ENCODE assay signal across 8 mouse cellular contexts in the genomic region with DNA sequence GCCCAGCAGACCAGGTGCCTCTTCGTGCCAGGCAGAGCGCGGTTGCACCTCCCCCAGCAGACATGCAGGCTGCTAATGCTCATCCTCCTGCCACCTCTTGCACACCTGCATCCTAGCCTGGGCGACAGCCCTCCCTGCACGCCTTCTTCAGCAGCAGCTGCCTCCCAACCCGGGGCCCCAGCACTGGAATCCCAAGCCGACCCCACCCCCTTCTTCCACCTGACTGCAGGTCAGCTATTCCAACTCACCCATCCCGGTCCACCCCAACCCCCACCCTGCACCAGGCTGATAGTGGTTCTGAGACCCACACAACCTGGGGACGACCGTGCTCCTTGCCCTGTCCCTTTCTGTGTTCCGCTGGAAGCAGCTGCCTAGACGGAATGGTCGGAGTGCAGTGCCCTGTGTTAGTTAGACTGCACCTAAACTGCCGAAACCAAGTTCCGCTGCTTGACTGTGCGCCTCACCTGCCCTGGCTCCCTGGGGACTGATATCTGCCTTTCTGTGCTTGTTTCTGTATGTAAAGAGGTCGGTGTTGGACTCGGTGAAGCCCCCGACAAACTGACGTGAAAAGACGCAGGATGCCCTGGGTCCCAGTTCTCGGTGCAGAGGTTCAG.
DNase-seq lines count a peak whose midpoint lies in the region; ATAC-seq and TF ChIP-seq lines count a peak whose summit lies in the region.

No protein-coding gene starts in this region.

- TF ChIP-seq CTCF in liver, adult 2 months (IDR thresholded peaks at IDR 0.05; ENCODE audit: low read depth, low read length), result no peak
- TF ChIP-seq CTCF in small intestine, adult 2 months (IDR thresholded peaks at IDR 0.05; ENCODE audit: extremely low read depth, insufficient read length, insufficient replicate concordance, low read depth, low read length), result no peak

- peak; percentile 23 for ATAC-seq in embryonic facial prominence, embryonic 14.5 days (ENCODE audit: low read depth)

- H3K27ac ChIP-seq in liver, adult 2 months (replicated peaks; ENCODE audit: insufficient read depth, low read depth, low read length), result no peak overlapping the region
- no peak overlapping the region for H3K27ac ChIP-seq in embryonic facial prominence, embryonic 14.5 days (replicated peaks; ENCODE audit: low read depth, low read length)
- H3K27ac ChIP-seq in limb, embryonic 10.5 days, result no peak overlapping the region
- H3K27ac ChIP-seq in small intestine, adult 2 months (ENCODE audit: insufficient read depth, low read depth, low read length), result peak overlapping the region; percentile 25; the same call in 1 of the 2 replicates

- H3K36me3 ChIP-seq in liver, adult 2 months (ENCODE audit: control insufficient read depth, insufficient read depth, low read length), result no peaks in the 10 kb centered on the region
- no peaks in the 10 kb centered on the region for H3K36me3 ChIP-seq in embryonic facial prominence, embryonic 14.5 days (ENCODE audit: control insufficient read depth, insufficient read depth, low read length)
- no peaks in the 10 kb centered on the region for H3K36me3 ChIP-seq in limb, embryonic 10.5 days
- no peaks in the 10 kb centered on the region for H3K36me3 ChIP-seq in small intestine, adult 2 months (ENCODE audit: control insufficient read depth, insufficient read depth, low read length)

- no peaks in the 10 kb centered on the region for H3K79me2 ChIP-seq in liver, adult 2 months (ENCODE audit: control insufficient read depth, insufficient read depth, low read length)

- no peak for DNase-seq in liver, adult 2 months (ENCODE audit: extremely low read depth, low read depth, low spot score)
- DNase-seq in liver, result no peak
- peak; percentile 16 for DNase-seq in embryonic facial prominence, embryonic 14.5 days (ENCODE audit: low spot score)
- peak; percentile 52 for DNase-seq in limb, embryonic 10.5 days (ENCODE audit: low spot score)
- DNase-seq in layer of hippocampus, adult 18-20 months (ENCODE audit: low spot score in 2 of 2), result no peak
- no peak for DNase-seq in gastrocnemius, adult 18-20 months (ENCODE audit: low spot score)
- DNase-seq in left cerebral cortex, adult 18-20 months (ENCODE audit: low spot score in 2 of 2), result no peak

- H3K4me1 ChIP-seq in liver, adult 2 months (ENCODE audit: control insufficient read depth, insufficient read depth, low read length), result peaks cover 3% of the 10 kb centered on the region; the same call in 1 of the 2 replicates
- H3K4me1 ChIP-seq in embryonic facial prominence, embryonic 14.5 days (ENCODE audit: control insufficient read depth, insufficient read depth, low read length), result 0 out of 2 replicates have a peak, but pooled peaks cover 7% of the 10 kb centered on the region
- peaks cover 22% of the 10 kb centered on the region for H3K4me1 ChIP-seq in limb, embryonic 10.5 days
- H3K4me1 ChIP-seq in small intestine, adult 2 months (ENCODE audit: control insufficient read depth, insufficient read depth, insufficient read length, low read length), result peaks cover 27% of the 10 kb centered on the region

- H3K9me3 ChIP-seq in embryonic facial prominence, embryonic 14.5 days (ENCODE audit: control insufficient read depth, low read length), result no peaks in the 10 kb centered on the region
- no peaks in the 10 kb centered on the region for H3K9me3 ChIP-seq in limb, embryonic 10.5 days (replicated peaks)

- H3K4me3 ChIP-seq in liver, adult 2 months (ENCODE audit: insufficient read depth, low read depth, low read length), result peak overlapping the region; percentile 19; the same call in 1 of the 2 replicates
- H3K4me3 ChIP-seq in embryonic facial prominence, embryonic 14.5 days (ENCODE audit: low read depth, low read length), result peak overlapping the region; percentile 66
- H3K4me3 ChIP-seq in limb, embryonic 10.5 days, result peak overlapping the region; percentile 65
- peak overlapping the region; percentile 75 for H3K4me3 ChIP-seq in small intestine, adult 2 months (ENCODE audit: low read depth, low read length)

- no peak for TF ChIP-seq POLR2A in liver, adult 2 months (IDR thresholded peaks at IDR 0.05; ENCODE audit: extremely low read depth, insufficient read depth, low read length)
- no peak for TF ChIP-seq POLR2A in small intestine, adult 2 months (IDR thresholded peaks at IDR 0.05; ENCODE audit: low read depth, low read length)

- WGBS in liver, adult 2 months, result 19% methylated on average over 22 of the region's 22 CpGs
- 3% methylated on average over 21 of the region's 22 CpGs for WGBS in embryonic facial prominence, embryonic 14.5 days
- 2% methylated on average over 22 of the region's 22 CpGs for WGBS in limb, embryonic 10.5 days
- 13% methylated on average over 22 of the region's 22 CpGs for WGBS in small intestine, adult 2 months

- H3K4me2 ChIP-seq in embryonic facial prominence, embryonic 14.5 days (ENCODE audit: low read depth, low read length), result peak overlapping the region; percentile 98

- peaks cover 2% of the 10 kb centered on the region; the same call in 1 of the 2 replicates for H3K27me3 ChIP-seq in liver, adult 2 months (ENCODE audit: control insufficient read depth, insufficient read depth, low read length)
- H3K27me3 ChIP-seq in embryonic facial prominence, embryonic 14.5 days (replicated peaks; ENCODE audit: control insufficient read depth, insufficient read depth, low read length), result peaks cover 20% of the 10 kb centered on the region; the same call in 1 of the 2 replicates
- H3K27me3 ChIP-seq in limb, embryonic 10.5 days (ENCODE audit: low read depth, poor library complexity, severe bottlenecking), result peaks cover 85% of the 10 kb centered on the region
- no peaks in the 10 kb centered on the region; the same call in 1 of the 2 replicates for H3K27me3 ChIP-seq in small intestine, adult 2 months (ENCODE audit: control insufficient read depth, insufficient read depth, low read length)

- peak overlapping the region; percentile 34 for H3K9ac ChIP-seq in liver, adult 2 months (ENCODE audit: low read depth, low read length)
- H3K9ac ChIP-seq in embryonic facial prominence, embryonic 14.5 days (ENCODE audit: low read depth, low read length), result peak overlapping the region; percentile 74

Comparison
In these comparisons a context has a peak if more than half of its experiments do, and no peak if none do; other contexts are left out.
1. DNase-seq: peak in embryonic facial prominence, embryonic 14.5 days (single experiment) and limb, embryonic 10.5 days (single experiment); none in liver, adult 2 months (single experiment), liver (single experiment), layer of hippocampus, adult 18-20 months (0 of 2), gastrocnemius, adult 18-20 months (single experiment) and left cerebral cortex, adult 18-20 months (0 of 2).
2. H3K4me3 ChIP-seq: peak in every context shown above with its lines; median percentile 75 in small intestine, adult 2 months; 66 in embryonic facial prominence, embryonic 14.5 days; 65 in limb, embryonic 10.5 days; 19 in liver, adult 2 months.